In genomic region chr3:135625290-135625689, GRCm38 (mm10) we compare ENCODE assay signal across 16 mouse cellular contexts.
"Had no signal": no experiment of that assay in that cellular context is flagged by ENCODE, and none has a peak within 500 bp of the region (broad histone marks: within the 10 kb centered on the region; RNA-seq: fewer than 3 reads in every experiment).

No protein-coding gene starts in this region.

- H3K27me3 ChIP-seq: neural tube, embryonic 12.5 days; neural tube, embryonic 13.5 days; neural tube, embryonic 15.5 days; stomach, embryonic 15.5 days had no signal

- H3K27ac ChIP-seq: neural tube, embryonic 12.5 days; neural tube, embryonic 13.5 days; neural tube, embryonic 15.5 days; stomach, embryonic 15.5 days; stomach, postnatal 0 days had no signal

- DNase-seq: retina, postnatal 1 day; right cerebral cortex, postnatal 14 days; right cerebral cortex, postnatal 25 days; right cerebral cortex, postnatal 4 days; spleen, adult 18-20 months; thymus, adult 18-20 months; thymus, adult 2 months; thymus, postnatal 14 days; thymus, postnatal 25 days; thymus, postnatal 36 days; thymus, postnatal 4 days had no signal

- H3K9me3 ChIP-seq: neural tube, embryonic 12.5 days; neural tube, embryonic 13.5 days; neural tube, embryonic 15.5 days; stomach, embryonic 15.5 days had no signal

- H3K4me1 ChIP-seq: neural tube, embryonic 12.5 days; neural tube, embryonic 13.5 days; neural tube, embryonic 15.5 days; stomach, embryonic 15.5 days had no signal

- H3K9ac ChIP-seq: neural tube, embryonic 12.5 days; neural tube, embryonic 13.5 days; neural tube, embryonic 15.5 days; stomach, embryonic 15.5 days had no signal

- H3K4me2 ChIP-seq: neural tube, embryonic 12.5 days; neural tube, embryonic 13.5 days; neural tube, embryonic 15.5 days; stomach, embryonic 15.5 days had no signal

- H3K4me3 ChIP-seq: neural tube, embryonic 12.5 days; neural tube, embryonic 13.5 days; neural tube, embryonic 15.5 days; stomach, embryonic 15.5 days had no signal
